Mouse (Mus musculus) embryonic facial prominence, embryonic 10.5 days (tissue): ENCODE measurements at regions not wholly inside any gene's neighbourhood (a gene's known extent, or its start where the extent isn't known, plus 50 kb on each side); places are given as distances from the start of the nearest gene placed in this dataset.

Experiments
- DNase-seq: peaks from one replicate; pipeline ENCODE4 v3.0.0-alpha.2; 2017; ENCODE audit warnings: low spot score
- H3K27ac ChIP-seq: fragments of 300-500 bp; sonication (generic); replicated peaks from 2 replicates; pipeline ENCODE4 v1.5.1; 2016; ENCODE audit warnings: mild to moderate bottlenecking
- H3K27me3 ChIP-seq: fragments of 300-500 bp; sonication (generic); replicated peaks from 2 replicates; pipeline ENCODE4 v1.6.1; 2016; ENCODE audit warnings: low read depth, mild to moderate bottlenecking; ENCODE audit not compliant: poor library complexity, severe bottlenecking
- H3K36me3 ChIP-seq: fragments of 300-500 bp; sonication (generic); replicated peaks from 2 replicates; pipeline ENCODE4 v1.6.1; 2016; ENCODE audit warnings: mild to moderate bottlenecking, moderate library complexity
- H3K4me1 ChIP-seq: fragments of 300-500 bp; sonication (generic); 2 replicates; pipeline ENCODE4 v1.6.1; 2016
- H3K4me3 ChIP-seq: fragments of 300-500 bp; sonication (generic); 2 replicates; pipeline ENCODE4 v1.5.1; 2016; ENCODE audit warnings: mild to moderate bottlenecking, moderate library complexity
- H3K9me3 ChIP-seq: fragments of 300-500 bp; sonication (generic); 2 replicates; pipeline ENCODE4 v1.6.1; 2016; ENCODE audit warnings: mild to moderate bottlenecking
- whole genome bisulfite sequencing: fragments of 180-500 bp; shearing (Covaris S2); methylation state at CpG from one replicate; pipeline ENCODE4 v1.1.7; 2016; 5-methylcytosine and 5-hydroxymethylcytosine counted together

- H3K4me3 ChIP-seq = no peak overlapping the region
- H3K4me1 ChIP-seq = no peaks in the 10 kb centered on the region
- no peaks in the 10 kb centered on the region for H3K9me3 ChIP-seq
- no peak overlapping the region for H3K27ac ChIP-seq
- 91% methylated on average over 2 of the region's 2 CpGs for WGBS
- H3K36me3 ChIP-seq = no peaks in the 10 kb centered on the region
- DNase-seq = no peak
- H3K27me3 ChIP-seq = no peaks in the 10 kb centered on the region
These were observed 944.5 kb downstream of the Fam19a2 start for GRCm38 (mm10) chr10:124208317-124208716.

- Histone ChIP-seq H3K4me1 (no peaks in the 10 kb centered on the region), H3K36me3 (no peaks in the 10 kb centered on the region), H3K27me3 (no peaks in the 10 kb centered on the region), H3K4me3 (no peak overlapping the region), H3K9me3 (no peaks in the 10 kb centered on the region), H3K27ac (no peak overlapping the region)
- no peak for DNase-seq
- 82% methylated on average over 1 of the region's 1 CpGs for WGBS
These were observed 955.7 kb downstream of the Fam19a2 start for GRCm38 (mm10) chr10:124219461-124219860.

- H3K9me3 ChIP-seq = no peaks in the 10 kb centered on the region
These were observed 958.3 kb downstream of the Fam19a2 start for GRCm38 (mm10) chr10:124222068-124222467.

GRCm38 (mm10) chr10:124227061-124227460 lies 963.3 kb downstream of the Fam19a2 start:
- 98% methylated on average over 1 of the region's 1 CpGs for WGBS
- Histone ChIP-seq H3K36me3 (no peaks in the 10 kb centered on the region), H3K9me3 (no peaks in the 10 kb centered on the region), H3K27me3 (no peaks in the 10 kb centered on the region), H3K4me1 (no peaks in the 10 kb centered on the region), H3K4me3 (no peak overlapping the region), H3K27ac (no peak overlapping the region)
- DNase-seq = no peak

More at GRCm38 (mm10) chr10:124222068-124222467, 958.3 kb downstream of the Fam19a2 start:
- Histone ChIP-seq H3K27me3 (no peaks in the 10 kb centered on the region), H3K36me3 (no peaks in the 10 kb centered on the region), H3K27ac (no peak overlapping the region), H3K4me3 (no peak overlapping the region), H3K4me1 (no peaks in the 10 kb centered on the region)
- DNase-seq = no peak
- WGBS = 68% methylated on average over 2 of the region's 2 CpGs

GRCm38 (mm10) chr10:124249358-124249757 lies 985.6 kb downstream of the Fam19a2 start:
- H3K36me3 ChIP-seq = no peaks in the 10 kb centered on the region

GRCm38 (mm10) chr10:124250004-124250403 lies 986.2 kb downstream of the Fam19a2 start:
- no peak overlapping the region for H3K27ac ChIP-seq
- H3K4me1 ChIP-seq = no peaks in the 10 kb centered on the region
- H3K4me3 ChIP-seq = no peak overlapping the region
- H3K36me3 ChIP-seq = no peaks in the 10 kb centered on the region
- 76% methylated on average over 4 of the region's 4 CpGs for WGBS
- H3K9me3 ChIP-seq = no peaks in the 10 kb centered on the region
- no peak for DNase-seq
- no peaks in the 10 kb centered on the region for H3K27me3 ChIP-seq

More at GRCm38 (mm10) chr10:124249358-124249757, 985.6 kb downstream of the Fam19a2 start:
- H3K27ac ChIP-seq = no peak overlapping the region
- no peak overlapping the region for H3K4me3 ChIP-seq
- 24% methylated on average over 4 of the region's 4 CpGs for WGBS
- H3K9me3 ChIP-seq = no peaks in the 10 kb centered on the region
- DNase-seq = no peak
- no peaks in the 10 kb centered on the region for H3K27me3 ChIP-seq
- H3K4me1 ChIP-seq = no peaks in the 10 kb centered on the region

GRCm38 (mm10) chr10:124288301-124288995 lies 1024.7 kb downstream of the Fam19a2 start:
- Histone ChIP-seq H3K36me3 (no peaks in the 10 kb centered on the region), H3K4me3 (no peak overlapping the region), H3K27ac (no peak overlapping the region), H3K27me3 (no peaks in the 10 kb centered on the region), H3K4me1 (no peaks in the 10 kb centered on the region), H3K9me3 (no peaks in the 10 kb centered on the region)
- DNase-seq = peak; percentile 8
- 79% methylated on average over 18 of the region's 18 CpGs for WGBS

- no peaks in the 10 kb centered on the region for H3K9me3 ChIP-seq
- no peaks in the 10 kb centered on the region for H3K36me3 ChIP-seq
- H3K4me1 ChIP-seq = no peaks in the 10 kb centered on the region
- H3K27me3 ChIP-seq = no peaks in the 10 kb centered on the region
- DNase-seq = no peak
- no peak overlapping the region for H3K27ac ChIP-seq
- H3K4me3 ChIP-seq = no peak overlapping the region
- WGBS = 86% methylated on average over 2 of the region's 2 CpGs
These were observed 1033.4 kb downstream of the Fam19a2 start for GRCm38 (mm10) chr10:124297198-124297677.

- H3K9me3 ChIP-seq = no peaks in the 10 kb centered on the region
- no peak overlapping the region for H3K27ac ChIP-seq
- no peaks in the 10 kb centered on the region for H3K4me1 ChIP-seq
- H3K27me3 ChIP-seq = no peaks in the 10 kb centered on the region
- no peaks in the 10 kb centered on the region for H3K36me3 ChIP-seq
- no peak for DNase-seq
- H3K4me3 ChIP-seq = no peak overlapping the region
- 92% methylated on average over 1 of the region's 1 CpGs for WGBS
These were observed 1040.9 kb downstream of the Fam19a2 start for GRCm38 (mm10) chr10:124304683-124305082.

GRCm38 (mm10) chr10:124305644-124306043 lies 1041.8 kb downstream of the Fam19a2 start:
- H3K9me3 ChIP-seq = no peaks in the 10 kb centered on the region
- no peak for DNase-seq
- H3K27ac ChIP-seq = no peak overlapping the region
- no peaks in the 10 kb centered on the region for H3K27me3 ChIP-seq
- H3K4me3 ChIP-seq = no peak overlapping the region
- H3K36me3 ChIP-seq = no peaks in the 10 kb centered on the region
- no peaks in the 10 kb centered on the region for H3K4me1 ChIP-seq
- WGBS = 89% methylated on average over 3 of the region's 3 CpGs

GRCm38 (mm10) chr10:124318761-124319160 lies 1055.0 kb downstream of the Fam19a2 start:
- no peak for DNase-seq
- Histone ChIP-seq H3K27me3 (no peaks in the 10 kb centered on the region), H3K9me3 (no peaks in the 10 kb centered on the region), H3K4me3 (no peak overlapping the region), H3K27ac (no peak overlapping the region), H3K4me1 (no peaks in the 10 kb centered on the region), H3K36me3 (no peaks in the 10 kb centered on the region)
- 51% methylated on average over 1 of the region's 1 CpGs for WGBS

- no peak for DNase-seq
- Histone ChIP-seq H3K4me3 (no peak overlapping the region), H3K9me3 (no peaks in the 10 kb centered on the region), H3K27me3 (no peaks in the 10 kb centered on the region), H3K4me1 (no peaks in the 10 kb centered on the region), H3K36me3 (no peaks in the 10 kb centered on the region), H3K27ac (no peak overlapping the region)
- 82% methylated on average over 8 of the region's 8 CpGs for WGBS
These were observed 1056.7 kb downstream of the Fam19a2 start for GRCm38 (mm10) chr10:124320191-124321110.
